Mouse (Mus musculus) limb, embryonic 13.5 days (tissue): Measurements from ENCODE around the gene Fbxo6. TPM values are rescaled to one million over a fixed set of nuclear protein-coding genes. Genes with fewer than 3 reads are reported as not detected.
"Not testable (repeated sequence)": the region's sequence is repeated elsewhere in the genome, so short reads cannot be mapped to it uniquely, and the experiment has no call there.

Source experiments
- ATAC-seq: fragments of 200-750 bp; cut with Nextera tagmentation; 2 replicates; pipeline ENCODE4 v1.8.0; 2017; ENCODE audit warnings: low read depth, moderate number of reproducible peaks, moderate TSS enrichment; ENCODE audit not compliant: low FRiP score
- H3K27ac ChIP-seq: fragments of 300-500 bp; sonication (generic); 2 replicates; pipeline ENCODE4 v1.5.1; 2015; ENCODE audit warnings: inconsistent platforms, mild to moderate bottlenecking, moderate library complexity
- H3K27me3 ChIP-seq: fragments of 300-500 bp; sonication (generic); 2 replicates; pipeline ENCODE4 v1.6.1; 2015; ENCODE audit warnings: mild to moderate bottlenecking, inconsistent platforms
- H3K36me3 ChIP-seq: fragments of 300-500 bp; sonication (generic); 2 replicates; pipeline ENCODE4 v1.6.1; 2015; ENCODE audit warnings: inconsistent platforms, mild to moderate bottlenecking, moderate library complexity
- H3K4me1 ChIP-seq: fragments of 300-500 bp; sonication (generic); 2 replicates; pipeline ENCODE4 v1.6.1; 2015; ENCODE audit warnings: inconsistent platforms
- H3K4me2 ChIP-seq: fragments of 300-500 bp; sonication (generic); replicated peaks from 2 replicates; pipeline ENCODE4 v1.6.1; 2015; ENCODE audit warnings: inconsistent platforms, mild to moderate bottlenecking, moderate library complexity
- H3K4me3 ChIP-seq: fragments of 300-500 bp; sonication (generic); 2 replicates; pipeline ENCODE4 v1.5.1; 2015; ENCODE audit warnings: moderate library complexity, mild to moderate bottlenecking, inconsistent platforms
- H3K9ac ChIP-seq: fragments of 300-500 bp; sonication (generic); 2 replicates; pipeline ENCODE4 v1.6.1; 2015; ENCODE audit warnings: mild to moderate bottlenecking, inconsistent platforms
- H3K9me3 ChIP-seq: fragments of 300-500 bp; sonication (generic); 2 replicates; pipeline ENCODE4 v1.6.1; 2016; ENCODE audit warnings: inconsistent platforms
- WGBS: fragments of 180-500 bp; shearing (Covaris S2); methylation state at CpG from one replicate; pipeline ENCODE4 v1.1.7; 2015; 5-methylcytosine and 5-hydroxymethylcytosine counted together
- polyA plus RNA-seq: library from polyadenylated mRNA; unstranded; fragments of >200 nt; fragmentation: Nextera tagmentation; extraction: Ambion mirVana; gene quantifications from 2 replicates; pipeline ENCODE4 v1.2.1, GENCODE M21; 2015

Fbxo6 gene
- polyA plus RNA-seq, 1 experiment from 2014 or later, result 11.9 TPM

DNA sequence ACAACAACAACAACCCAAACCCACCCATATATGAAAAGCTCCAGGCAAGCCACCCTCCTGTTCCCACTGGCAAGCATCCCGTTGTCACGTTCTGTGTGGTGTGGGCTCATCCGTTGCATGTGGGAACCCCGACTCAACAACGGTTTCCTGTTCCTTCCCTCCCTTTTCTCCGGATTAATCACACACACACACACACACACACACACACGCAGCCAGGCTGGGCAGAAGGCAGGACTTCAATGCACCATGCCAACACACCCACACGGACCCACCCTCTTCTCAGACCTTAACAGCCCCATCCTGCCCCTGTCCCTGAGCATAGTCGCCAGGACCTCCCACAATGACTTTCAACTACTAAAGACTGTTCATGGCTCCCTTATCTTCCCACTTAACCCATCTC, 31.4 kb downstream of the Fbxo6 start:
- WGBS, result 79% methylated on average over 9 of the region's 9 CpGs
- peaks cover 13% of the 10 kb centered on the region for H3K4me1 ChIP-seq
- no peak overlapping the region for H3K9ac ChIP-seq
- no peak for ATAC-seq
- no peak overlapping the region for H3K27ac ChIP-seq
- 0 out of 2 replicates have a peak, but pooled peaks cover 4% of the 10 kb centered on the region for H3K9me3 ChIP-seq
- H3K4me3 ChIP-seq, result no peak overlapping the region
- H3K36me3 ChIP-seq, result no peaks in the 10 kb centered on the region
- no peaks in the 10 kb centered on the region for H3K27me3 ChIP-seq
- H3K4me2 ChIP-seq, result no peak overlapping the region

DNA sequence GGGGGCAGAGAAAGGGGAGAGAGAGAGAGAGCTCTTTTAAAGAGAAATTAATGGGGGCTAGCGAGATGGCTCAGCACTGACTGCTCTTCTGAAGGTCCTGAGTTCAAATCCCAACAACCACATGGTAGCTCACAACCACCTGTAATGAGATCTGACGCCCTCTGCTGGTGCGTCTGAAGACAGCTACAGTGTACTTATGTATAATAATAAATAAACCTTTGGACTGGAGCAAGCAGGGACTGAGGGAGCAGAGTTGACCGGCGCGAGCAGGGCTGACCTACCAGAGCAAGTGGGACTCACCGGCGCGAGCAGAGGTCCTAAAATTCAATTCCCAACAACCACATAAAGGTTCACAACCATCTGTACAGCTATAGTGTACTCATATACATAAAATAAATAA, 32.4 kb downstream of the Fbxo6 start:
- not testable (repeated sequence) for H3K9me3 ChIP-seq, H3K36me3 ChIP-seq, H3K4me3 ChIP-seq, H3K27me3 ChIP-seq, H3K9ac ChIP-seq, H3K4me2 ChIP-seq, H3K27ac ChIP-seq, ATAC-seq
- peaks cover 20% of the 10 kb centered on the region for H3K4me1 ChIP-seq
- WGBS, result 85% methylated on average over 9 of the region's 9 CpGs

DNA sequence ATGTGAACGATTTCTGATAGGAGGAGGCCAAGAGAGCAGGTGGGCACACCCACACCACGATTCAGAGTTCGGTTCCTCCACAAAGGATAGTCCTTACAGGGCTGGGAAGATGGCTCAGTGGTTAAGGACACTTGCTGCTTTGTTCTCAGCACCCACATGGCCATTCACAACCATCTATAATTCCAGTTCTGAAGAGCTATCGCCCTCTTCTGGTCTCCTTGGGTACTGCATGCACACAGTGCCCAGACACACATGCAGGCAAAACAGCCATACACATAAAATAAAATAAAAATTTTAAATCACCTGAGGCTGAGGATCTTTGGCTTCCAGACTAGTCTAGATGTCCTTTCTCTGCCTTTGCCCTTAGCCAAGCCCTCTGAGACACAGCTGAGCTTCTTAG, 34.5 kb downstream of the Fbxo6 start:
- no peaks in the 10 kb centered on the region for H3K27me3 ChIP-seq
- peaks cover 15% of the 10 kb centered on the region for H3K4me1 ChIP-seq
- no peak overlapping the region for H3K4me2 ChIP-seq
- no peak overlapping the region for H3K9ac ChIP-seq
- no peak overlapping the region for H3K27ac ChIP-seq
- H3K9me3 ChIP-seq, result 0 out of 2 replicates have a peak, but pooled peaks cover 4% of the 10 kb centered on the region
- 80% methylated on average over 4 of the region's 4 CpGs for WGBS
- H3K36me3 ChIP-seq, result no peaks in the 10 kb centered on the region
- no peak overlapping the region for H3K4me3 ChIP-seq
- ATAC-seq, result no peak

DNA sequence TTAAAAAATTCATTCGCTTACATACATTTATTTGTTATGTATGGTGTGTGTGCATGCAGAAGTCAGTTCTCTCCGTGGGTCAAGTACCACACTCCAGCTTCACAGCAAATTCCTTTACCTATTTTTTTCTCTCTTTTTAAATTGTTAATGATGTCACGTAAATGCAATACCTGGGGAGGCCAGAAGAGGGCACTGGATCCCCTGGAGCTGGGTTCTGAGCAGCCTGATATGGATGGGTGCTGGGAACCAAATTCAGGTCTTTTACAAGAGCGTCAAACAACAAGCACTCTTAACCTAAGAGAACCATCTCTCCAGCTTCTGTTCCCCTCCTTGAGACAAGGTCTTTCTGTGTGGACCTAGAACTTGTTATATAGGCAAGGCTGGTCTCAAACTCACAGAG, 35.3 kb downstream of the Fbxo6 start:
- no peak overlapping the region for H3K9ac ChIP-seq
- no peak overlapping the region for H3K27ac ChIP-seq
- H3K4me2 ChIP-seq, result no peak overlapping the region
- H3K36me3 ChIP-seq, result no peaks in the 10 kb centered on the region
- H3K4me1 ChIP-seq, result peaks cover 10% of the 10 kb centered on the region
- no peak overlapping the region for H3K4me3 ChIP-seq
- H3K27me3 ChIP-seq, result no peaks in the 10 kb centered on the region
- ATAC-seq, result no peak
- 82% methylated on average over 4 of the region's 4 CpGs for WGBS
- H3K9me3 ChIP-seq, result 0 out of 2 replicates have a peak, but pooled peaks cover 4% of the 10 kb centered on the region

DNA sequence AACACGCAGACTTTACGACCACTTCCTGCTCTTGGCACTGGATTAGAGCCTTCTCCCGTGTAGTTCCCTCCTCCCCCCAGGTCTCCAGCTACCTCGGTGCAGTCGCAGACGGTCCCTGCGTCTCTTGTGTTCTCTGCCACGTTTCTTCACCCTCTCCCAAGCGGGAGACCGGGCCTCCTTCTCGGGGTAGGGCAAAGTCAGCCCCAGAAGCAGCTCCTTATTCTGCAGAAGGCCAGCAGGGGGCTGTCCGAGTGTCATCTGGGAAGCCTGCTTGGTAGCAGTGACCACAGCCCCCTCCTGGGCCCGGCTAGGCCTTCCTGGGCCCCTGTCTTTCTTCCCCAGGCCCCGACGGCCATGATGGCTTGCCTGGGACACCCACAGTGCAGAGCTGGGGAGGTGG, 36.5 kb downstream of the Fbxo6 start:
- 5% methylated on average over 15 of the region's 15 CpGs for WGBS
- Histone ChIP-seq H3K4me1 (peaks cover 10% of the 10 kb centered on the region), H3K27me3 (no peaks in the 10 kb centered on the region), H3K9me3 (0 out of 2 replicates have a peak, but pooled peaks cover 4% of the 10 kb centered on the region), H3K27ac (no peak overlapping the region; the same call in 1 of the 2 replicates), H3K9ac (peak overlapping the region; percentile 50), H3K36me3 (no peaks in the 10 kb centered on the region), H3K4me3 (peak overlapping the region; percentile 4; the same call in 1 of the 2 replicates), H3K4me2 (peak overlapping the region; percentile 39)
- no peak; the same call in 1 of the 2 replicates for ATAC-seq

DNA sequence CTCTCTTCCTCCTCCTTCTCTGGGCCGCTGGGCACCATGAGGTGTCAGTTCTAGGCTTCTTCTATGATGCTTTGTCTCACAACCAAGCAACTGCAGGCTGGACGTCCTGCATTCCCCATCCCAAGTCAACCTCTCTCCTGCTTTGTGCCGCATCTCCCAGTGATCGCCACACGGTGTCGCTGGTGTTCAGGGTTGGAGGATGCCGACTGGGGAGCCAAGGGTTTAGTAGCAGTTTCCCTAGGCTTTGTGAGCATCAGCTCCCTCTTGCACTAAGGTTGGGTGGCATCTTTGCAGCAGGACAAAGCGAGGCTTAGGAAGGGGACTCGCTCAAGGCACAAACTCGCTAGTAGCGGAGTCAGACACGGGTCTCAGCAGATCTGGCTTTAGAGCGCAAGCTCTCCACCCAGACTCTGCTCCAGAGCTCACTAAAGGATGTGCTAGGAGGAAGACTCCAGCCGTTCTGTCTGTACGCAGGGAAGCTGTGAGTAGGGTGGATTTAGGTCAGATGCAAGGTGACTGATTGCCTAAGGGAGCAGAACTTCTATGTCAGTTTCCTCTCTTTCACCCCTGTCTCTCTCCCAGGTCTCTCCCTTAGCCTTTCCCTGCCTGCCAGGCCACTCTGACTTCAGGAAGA, 37.1 kb downstream of the Fbxo6 start:
- Histone ChIP-seq H3K4me3 (peak overlapping the region; percentile 4), H3K4me2 (peak overlapping the region; percentile 39), H3K36me3 (no peaks in the 10 kb centered on the region), H3K4me1 (peaks cover 10% of the 10 kb centered on the region), H3K27me3 (no peaks in the 10 kb centered on the region), H3K9me3 (0 out of 2 replicates have a peak, but pooled peaks cover 4% of the 10 kb centered on the region), H3K27ac (no peak overlapping the region; the same call in 1 of the 2 replicates), H3K9ac (peak overlapping the region; percentile 50)
- peak; percentile 35; the same call in 1 of the 2 replicates for ATAC-seq
- 6% methylated on average over 15 of the region's 15 CpGs for WGBS

DNA sequence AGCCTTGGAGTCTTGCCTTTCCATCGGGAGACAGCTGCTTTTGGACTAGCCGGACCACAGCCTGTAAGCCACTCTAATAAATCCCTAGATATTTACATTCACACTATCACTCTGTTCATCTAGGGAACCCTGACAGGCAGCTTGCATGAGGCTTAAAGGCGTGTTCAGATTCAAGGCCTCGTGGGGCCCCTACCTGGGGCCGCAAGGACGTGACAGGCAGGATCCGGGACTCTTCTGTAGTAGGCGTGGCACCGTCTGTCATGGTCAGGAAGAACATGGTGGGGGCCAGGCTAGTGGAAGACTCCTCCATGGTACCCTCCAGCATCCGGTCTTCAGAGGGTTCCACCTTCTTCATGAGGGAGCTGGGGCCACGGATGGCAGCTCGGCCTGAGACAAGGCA, 39.4 kb downstream of the Fbxo6 start:
- no peak overlapping the region for H3K27ac ChIP-seq
- H3K9ac ChIP-seq, result no peak overlapping the region
- peaks cover 12% of the 10 kb centered on the region; the same call in 1 of the 2 replicates for H3K27me3 ChIP-seq
- H3K36me3 ChIP-seq, result no peaks in the 10 kb centered on the region
- H3K9me3 ChIP-seq, result 0 out of 2 replicates have a peak, but pooled peaks cover 4% of the 10 kb centered on the region
- ATAC-seq, result no peak
- peaks cover 21% of the 10 kb centered on the region for H3K4me1 ChIP-seq
- WGBS, result 82% methylated on average over 12 of the region's 12 CpGs
- no peak overlapping the region for H3K4me3 ChIP-seq
- no peak overlapping the region for H3K4me2 ChIP-seq

DNA sequence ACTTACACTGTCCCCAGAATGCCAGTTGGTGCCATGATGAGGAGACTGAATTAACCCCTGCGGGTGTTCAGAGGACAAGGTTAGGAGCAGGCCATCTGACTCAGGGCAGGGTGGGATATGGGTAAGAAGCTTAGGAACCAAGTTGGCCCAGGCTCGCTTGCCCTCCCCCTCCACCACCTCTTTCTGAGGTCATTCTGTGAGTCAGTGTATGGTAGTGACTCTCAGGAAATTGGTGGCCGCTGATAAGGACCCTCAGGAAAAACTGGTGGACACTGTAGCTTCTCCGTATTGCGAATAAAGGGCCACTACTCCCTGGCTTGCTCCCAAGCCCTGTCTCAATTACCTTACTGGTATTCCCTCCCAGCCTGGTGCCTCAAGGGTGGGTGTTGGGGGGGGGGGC, 42.7 kb downstream of the Fbxo6 start:
- no peak overlapping the region for H3K4me3 ChIP-seq

DNA sequence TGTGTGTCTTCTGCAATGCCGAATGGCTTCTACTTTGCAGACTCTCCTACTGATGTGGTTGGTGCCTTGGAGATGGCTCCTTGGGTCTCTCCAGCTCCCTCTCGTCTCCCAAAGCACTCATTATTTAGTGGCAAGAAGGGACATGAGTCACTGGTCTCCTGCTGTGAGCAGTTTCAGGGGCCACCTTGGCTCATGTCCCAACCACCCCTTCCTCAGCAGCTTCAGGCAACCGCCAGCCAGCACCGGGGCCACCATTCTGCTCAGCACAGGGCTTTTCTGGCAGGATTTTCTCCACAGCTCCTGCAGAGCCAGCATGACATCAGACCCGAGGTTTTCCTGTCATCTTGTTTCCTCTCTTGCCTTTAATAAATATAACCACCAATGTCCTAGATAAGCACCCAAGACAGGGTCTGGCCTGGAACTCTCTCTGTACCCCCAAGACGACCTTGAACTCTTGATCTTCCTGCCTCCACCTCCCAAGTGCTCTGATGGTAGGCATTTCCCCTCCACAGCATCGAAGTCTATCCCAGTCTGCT, 43.3 kb downstream of the Fbxo6 start:
- ATAC-seq, result no peak
- Histone ChIP-seq H3K27me3 (peaks cover 17% of the 10 kb centered on the region; the same call in 1 of the 2 replicates), H3K27ac (no peak overlapping the region), H3K4me2 (no peak overlapping the region), H3K9me3 (no peaks in the 10 kb centered on the region), H3K4me3 (no peak overlapping the region), H3K4me1 (peaks cover 13% of the 10 kb centered on the region; the same call in 1 of the 2 replicates), H3K9ac (no peak overlapping the region), H3K36me3 (no peaks in the 10 kb centered on the region)
- 43% methylated on average over 7 of the region's 7 CpGs for whole genome bisulfite sequencing

More for the DNA sequence above, 42.7 kb downstream of the Fbxo6 start:
- Histone ChIP-seq H3K4me1 (peaks cover 13% of the 10 kb centered on the region; the same call in 1 of the 2 replicates), H3K27me3 (peaks cover 17% of the 10 kb centered on the region; the same call in 1 of the 2 replicates), H3K36me3 (no peaks in the 10 kb centered on the region), H3K9ac (no peak overlapping the region), H3K9me3 (no peaks in the 10 kb centered on the region), H3K4me2 (no peak overlapping the region), H3K27ac (no peak overlapping the region)
- 79% methylated on average over 5 of the region's 5 CpGs for WGBS
- ATAC-seq, result no peak

DNA sequence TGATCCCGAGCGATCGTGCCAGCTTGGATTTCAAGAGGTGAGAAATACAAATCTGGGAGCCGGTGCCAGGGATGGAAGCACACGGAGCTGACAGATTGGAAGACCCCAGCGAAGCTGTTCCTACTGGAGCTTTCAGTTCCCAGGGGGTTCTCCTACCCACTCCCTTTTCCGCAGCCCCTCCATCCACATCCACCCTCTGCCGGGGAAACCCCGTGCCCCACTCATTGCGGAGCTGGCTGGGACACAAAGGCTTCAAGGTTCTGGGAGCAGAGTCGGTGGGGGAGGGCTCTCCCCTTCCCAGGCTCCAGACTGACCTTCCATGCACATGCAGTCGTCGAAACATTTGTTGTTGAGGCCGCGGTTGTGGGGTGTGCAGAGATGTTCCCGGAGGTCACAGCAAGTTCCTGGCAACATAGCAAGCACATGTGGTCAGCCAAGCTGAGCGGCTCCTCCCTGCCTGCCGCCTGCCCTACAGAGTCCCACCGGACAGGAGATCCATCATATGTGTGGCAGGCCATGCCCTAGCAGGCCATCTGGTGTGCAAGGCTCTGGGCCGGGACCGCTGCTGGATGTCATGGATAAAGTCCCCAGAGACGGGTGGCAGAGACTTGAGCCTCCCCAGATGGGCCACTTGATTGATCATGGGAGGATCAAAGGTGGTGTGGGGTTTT, 44.2 kb downstream of the Fbxo6 start:
- H3K9me3 ChIP-seq, result no peaks in the 10 kb centered on the region
- peak overlapping the region; percentile 34 for H3K4me2 ChIP-seq
- ATAC-seq, result no peak
- H3K4me3 ChIP-seq, result no peak overlapping the region
- H3K36me3 ChIP-seq, result no peaks in the 10 kb centered on the region
- peaks cover 13% of the 10 kb centered on the region; the same call in 1 of the 2 replicates for H3K4me1 ChIP-seq
- peaks cover 17% of the 10 kb centered on the region; the same call in 1 of the 2 replicates for H3K27me3 ChIP-seq
- peak overlapping the region; percentile 55 for H3K9ac ChIP-seq
- H3K27ac ChIP-seq, result no peak overlapping the region
- WGBS, result 26% methylated on average over 22 of the region's 22 CpGs

DNA sequence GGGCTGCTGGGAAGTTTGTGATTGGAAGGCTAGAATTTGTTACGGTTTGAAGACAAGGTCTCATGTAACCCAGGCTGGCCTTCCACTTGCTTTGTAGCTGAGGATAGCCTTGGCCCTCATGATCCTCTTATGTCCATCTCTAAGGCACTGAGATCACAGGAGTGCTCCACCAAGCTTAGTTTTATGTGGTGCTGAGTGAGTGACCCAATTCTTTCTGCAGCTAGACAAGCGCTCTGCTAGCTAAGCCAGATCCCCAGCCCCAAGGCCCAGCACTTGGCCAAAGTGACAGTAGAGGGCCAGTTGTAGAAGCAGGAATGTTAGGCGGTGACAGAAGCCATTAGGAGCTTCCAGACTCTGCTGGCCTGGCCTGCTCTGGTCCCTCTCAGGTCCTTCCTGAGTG, 47.8 kb downstream of the Fbxo6 start:
- Histone ChIP-seq H3K9ac (no peak overlapping the region), H3K4me3 (no peak overlapping the region), H3K4me1 (peaks cover 21% of the 10 kb centered on the region), H3K36me3 (no peaks in the 10 kb centered on the region), H3K27ac (no peak overlapping the region), H3K9me3 (no peaks in the 10 kb centered on the region), H3K27me3 (peaks cover 17% of the 10 kb centered on the region; the same call in 1 of the 2 replicates), H3K4me2 (no peak overlapping the region)
- 73% methylated on average over 3 of the region's 3 CpGs for WGBS
- ATAC-seq, result no peak
